Mouse (Mus musculus) inflammation-experienced regulatory T-cells, adult 16 weeks (primary cell): Measurements from ENCODE around the gene Tbl2. TPM values are rescaled to one million over a fixed set of nuclear protein-coding genes. Genes with fewer than 3 reads are reported as not detected.

Source experiments
- polyA plus RNA-seq: library from polyadenylated mRNA; unstranded; fragments of 100-300 nt; shearing (Covaris generic); gene quantifications from one replicate; pipeline ENCODE4 v1.2.1, GENCODE M21; 2017

Gene Tbl2
- polyA plus RNA-seq: 22.6 TPM

DNA sequence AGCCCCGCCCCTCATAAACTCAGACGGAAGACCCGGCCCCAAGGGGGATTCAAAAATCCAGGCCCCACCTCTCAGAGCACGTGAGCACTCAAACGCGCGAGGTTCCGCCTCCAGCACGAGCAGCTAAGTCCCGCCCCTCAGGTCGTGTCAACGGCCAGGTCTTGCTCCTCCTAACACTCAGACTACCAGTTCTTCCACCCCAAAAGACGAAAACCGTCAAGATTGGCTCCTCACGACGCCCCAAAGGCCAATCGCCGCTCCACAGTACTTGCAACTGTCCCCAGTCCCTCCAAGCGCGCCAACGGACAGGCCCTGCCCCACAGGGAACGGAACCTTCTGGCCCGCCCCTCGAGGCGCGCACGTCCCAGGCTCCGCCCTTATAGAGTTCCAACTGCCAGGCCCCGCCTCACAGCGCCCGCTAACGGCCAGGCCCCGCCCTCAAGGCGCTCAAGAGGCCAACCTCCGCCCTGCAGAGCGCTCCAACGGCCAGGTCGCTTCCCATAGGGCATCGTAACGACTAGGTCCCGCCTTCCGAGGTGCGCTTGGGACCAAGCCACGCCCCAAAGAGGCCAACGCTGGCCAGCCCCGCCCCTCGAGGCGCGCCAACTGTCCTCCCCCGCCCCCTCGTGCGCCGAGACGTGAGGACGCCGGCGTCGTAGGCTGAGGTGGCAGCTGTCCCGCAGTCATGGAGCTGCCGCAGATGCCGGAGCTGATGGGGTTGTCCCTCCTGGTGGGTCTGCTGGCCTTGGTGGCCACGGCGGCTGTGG lies at the start of gene Tbl2:
Gene Tbl2, plus strand, starts transcription at position 605 of the 767 bp plus-strand sequence.

DNA sequence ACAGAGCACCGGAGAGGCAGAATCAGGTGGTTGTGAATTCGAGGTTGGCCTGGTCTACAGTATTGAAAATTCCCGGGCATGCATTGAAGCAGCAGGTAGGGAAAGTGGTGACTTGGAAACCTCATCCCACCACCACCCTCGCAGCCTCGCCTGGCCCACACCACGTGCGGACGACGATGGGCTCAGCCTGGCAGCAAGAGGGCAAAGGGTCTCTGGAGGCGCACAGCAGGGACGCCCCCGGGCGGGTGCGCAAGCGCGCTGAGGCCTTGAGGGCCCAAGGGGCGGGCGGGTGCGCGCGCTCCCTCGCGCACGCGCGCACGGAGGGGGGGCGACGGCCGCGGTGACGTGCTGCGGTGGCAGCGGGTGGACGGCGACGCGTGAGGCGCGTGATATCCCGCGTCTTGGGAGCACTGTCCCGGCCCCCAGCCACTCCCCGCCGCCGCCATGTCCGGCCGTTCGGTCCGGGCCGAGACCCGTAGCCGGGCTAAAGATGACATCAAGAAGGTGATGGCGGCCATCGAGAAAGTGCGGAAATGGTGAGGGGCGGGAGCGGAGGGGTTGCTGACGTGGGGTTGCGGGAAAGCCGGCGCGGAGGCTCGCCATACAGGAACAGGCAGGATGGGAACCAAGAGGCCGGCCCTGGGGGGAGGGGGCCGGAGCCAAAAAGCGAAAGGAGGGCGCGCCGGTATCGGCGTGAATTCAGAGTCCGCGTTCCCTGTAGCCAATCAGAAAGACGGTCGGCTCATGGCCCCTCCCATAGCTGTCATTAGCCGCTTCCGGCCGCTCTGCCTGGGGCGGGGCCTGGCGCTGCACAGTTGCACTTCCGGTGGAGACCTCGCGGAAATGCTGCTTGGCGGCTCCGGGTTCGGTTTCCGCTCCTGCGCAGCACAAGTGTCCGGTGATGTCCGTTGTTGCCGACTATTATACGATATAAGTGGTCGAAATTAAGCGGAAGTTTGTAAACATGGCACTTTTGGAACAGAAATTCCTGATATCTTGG lies 18.9 kb downstream of the Tbl2 start, which contains the start of gene Bcl7b:
Gene Bcl7b, plus strand, starts transcription at position 221 of the 1,000 bp plus-strand sequence.

DNA sequence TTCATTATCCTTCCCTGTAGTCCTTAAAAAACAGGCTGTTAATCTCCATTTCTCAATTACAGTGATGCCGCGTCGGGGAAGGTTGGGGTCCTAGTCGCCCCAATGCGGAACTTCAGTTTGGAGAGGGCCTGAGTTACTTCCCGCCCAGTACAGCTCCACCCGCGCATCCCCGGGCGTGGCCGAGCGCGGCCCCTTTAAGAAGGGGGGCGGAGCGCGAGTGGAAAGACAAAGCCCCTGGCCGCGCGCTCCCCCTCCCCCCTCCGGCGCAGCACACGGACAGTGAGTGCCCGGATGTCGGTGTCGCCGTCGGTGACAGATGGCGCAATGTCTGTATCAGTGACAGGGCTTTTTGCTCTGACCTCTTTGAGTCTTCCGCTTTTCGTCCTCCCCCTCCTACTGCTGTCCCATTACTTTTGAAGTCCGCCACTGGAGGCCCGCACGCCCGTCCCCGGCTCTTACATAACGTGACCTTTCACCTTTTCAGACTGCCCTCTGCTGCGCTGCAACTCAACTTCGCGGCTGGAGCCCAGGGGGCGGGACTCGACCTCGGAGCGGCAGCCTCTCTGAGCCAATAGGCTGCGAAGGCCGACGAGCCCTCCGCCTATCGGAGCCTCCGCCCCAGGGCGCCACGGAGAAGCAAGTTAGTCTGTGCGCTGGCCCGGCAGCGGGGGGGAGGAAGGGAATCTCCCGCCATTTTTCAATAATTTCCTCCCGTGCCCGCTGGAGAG lies 37.3 kb downstream of the Tbl2 start, which contains the start of gene Baz1b:
Gene Baz1b, plus strand, starts transcription at position 644 of the 728 bp plus-strand sequence.

Other genes starting within 250 kb of the Tbl2 start
- gene Tmem270, start 242.9 kb upstream of the Tbl2 start, polyA plus RNA-seq: not detected
- gene Cldn13, start 234.1 kb upstream of the Tbl2 start, polyA plus RNA-seq: 0.28 TPM
- gene Mettl27, start 217.3 kb upstream of the Tbl2 start, polyA plus RNA-seq: 10.1 TPM
- not detected for gene Cldn4, start 202.7 kb upstream of the Tbl2 start, polyA plus RNA-seq
- gene Cldn3, start 163.4 kb upstream of the Tbl2 start, polyA plus RNA-seq: not detected
- 73.7 TPM for gene Abhd11, start 140.5 kb upstream of the Tbl2 start, polyA plus RNA-seq
- gene Stx1a, start 126.2 kb upstream of the Tbl2 start, polyA plus RNA-seq: 16.7 TPM
- 24.3 TPM for gene Dnajc30, start 85.5 kb upstream of the Tbl2 start, polyA plus RNA-seq
- gene Bud23, start 84.7 kb upstream of the Tbl2 start, polyA plus RNA-seq: 114 TPM
- gene Vps37d, start 71.4 kb upstream of the Tbl2 start, polyA plus RNA-seq: not detected
- gene Mlxipl, start 59.8 kb upstream of the Tbl2 start, polyA plus RNA-seq: 0.32 TPM
- 87.7 TPM for gene Bcl7b, start 18.6 kb downstream of the Tbl2 start, polyA plus RNA-seq
- gene Baz1b, start 37.6 kb downstream of the Tbl2 start, polyA plus RNA-seq: 19.5 TPM
- gene Fzd9, start 101.6 kb downstream of the Tbl2 start, polyA plus RNA-seq: not detected
- gene Fkbp6, start 200.4 kb downstream of the Tbl2 start, polyA plus RNA-seq: not detected
- not detected for gene Trim50, start 203.6 kb downstream of the Tbl2 start, polyA plus RNA-seq
- 58.8 TPM for gene Nsun5, start 220.3 kb downstream of the Tbl2 start, polyA plus RNA-seq
- gene Pom121, start 244.9 kb downstream of the Tbl2 start, polyA plus RNA-seq: 3.6 TPM